18 mouse cellular contexts compared by ENCODE assay signal in the genomic region with DNA sequence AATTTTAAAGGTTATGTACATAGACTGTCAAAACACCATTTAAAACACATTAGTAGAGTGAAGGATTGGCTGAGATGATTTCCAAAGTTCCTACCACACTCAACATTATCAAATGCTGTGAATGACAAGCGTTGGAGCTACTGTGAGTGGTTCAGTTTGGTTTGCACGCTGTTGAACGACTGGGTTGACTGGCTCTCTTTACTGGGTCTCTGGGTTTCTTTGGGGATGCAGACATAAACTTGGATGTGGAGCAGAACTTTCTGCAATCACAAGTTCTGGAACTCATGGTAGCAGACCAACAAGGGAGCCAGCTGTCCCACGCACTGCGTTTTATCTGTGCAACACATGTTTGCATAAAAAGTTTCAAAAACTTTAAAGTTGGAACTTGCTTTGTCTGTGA.
"Had no signal": no experiment of that assay in that cellular context is flagged by ENCODE, and none has a peak within 500 bp of the region (broad histone marks: within the 10 kb centered on the region; RNA-seq: fewer than 3 reads in every experiment).

No protein-coding gene starts in this region.

- H3K4me1 ChIP-seq: kidney, embryonic 15.5 days; liver, embryonic 13.5 days; stomach, embryonic 15.5 days had no signal

- H3K4me2 ChIP-seq: kidney, embryonic 15.5 days; liver, embryonic 13.5 days; midbrain, embryonic 12.5 days; neural tube, embryonic 13.5 days; stomach, embryonic 15.5 days had no signal

- H3K9me3 ChIP-seq: kidney, embryonic 15.5 days; liver, embryonic 13.5 days; midbrain, embryonic 12.5 days; neural tube, embryonic 13.5 days; stomach, embryonic 15.5 days had no signal

- H3K9ac ChIP-seq: kidney, embryonic 15.5 days; liver, embryonic 13.5 days; midbrain, embryonic 12.5 days; neural tube, embryonic 13.5 days; stomach, embryonic 15.5 days had no signal

- DNase-seq: kidney, adult 11 months; kidney, adult 8-10 months; kidney, postnatal 10 days; kidney, postnatal 36 days; layer of hippocampus, postnatal 36 days; liver, embryonic 13.5 days; lung, postnatal 10 days; retina, postnatal 1 day; right cerebral cortex, postnatal 25 days; spleen, adult 18-20 months; thymus, postnatal 25 days had no signal

- ATAC-seq: midbrain, embryonic 16.5 days had no signal

- H3K4me3 ChIP-seq: kidney, embryonic 15.5 days; left cerebral cortex, adult 2 months; liver, embryonic 13.5 days; midbrain, embryonic 12.5 days; myocyte; neural tube, embryonic 13.5 days; stomach, embryonic 15.5 days had no signal

- H3K36me3 ChIP-seq: kidney, embryonic 15.5 days; liver, embryonic 13.5 days; midbrain, embryonic 12.5 days; neural tube, embryonic 13.5 days; stomach, embryonic 15.5 days had no signal

- H3K27me3 ChIP-seq: kidney, embryonic 15.5 days; liver, embryonic 13.5 days; midbrain, embryonic 12.5 days; neural tube, embryonic 13.5 days; stomach, embryonic 15.5 days had no signal

- H3K27ac ChIP-seq: kidney, embryonic 15.5 days; left cerebral cortex, adult 2 months; liver, embryonic 13.5 days; midbrain, embryonic 12.5 days; neural tube, embryonic 13.5 days; stomach, embryonic 15.5 days had no signal
